Mouse (Mus musculus): Measurements from ENCODE around the gene Wwox.

GRCm38 (mm10) chr8:114629719-114630118, 190.3 kb downstream of the Wwox start:
- TF ChIP-seq POLR2A (IDR thresholded peaks at IDR 0.05; ENCODE audit: control insufficient read depth, low read depth, low read length) (no peak), CTCF (IDR thresholded peaks at IDR 0.05; ENCODE audit: control insufficient read depth, insufficient read depth, insufficient replicate concordance, low read depth, low read length) (no peak)
